In the genomic region with DNA sequence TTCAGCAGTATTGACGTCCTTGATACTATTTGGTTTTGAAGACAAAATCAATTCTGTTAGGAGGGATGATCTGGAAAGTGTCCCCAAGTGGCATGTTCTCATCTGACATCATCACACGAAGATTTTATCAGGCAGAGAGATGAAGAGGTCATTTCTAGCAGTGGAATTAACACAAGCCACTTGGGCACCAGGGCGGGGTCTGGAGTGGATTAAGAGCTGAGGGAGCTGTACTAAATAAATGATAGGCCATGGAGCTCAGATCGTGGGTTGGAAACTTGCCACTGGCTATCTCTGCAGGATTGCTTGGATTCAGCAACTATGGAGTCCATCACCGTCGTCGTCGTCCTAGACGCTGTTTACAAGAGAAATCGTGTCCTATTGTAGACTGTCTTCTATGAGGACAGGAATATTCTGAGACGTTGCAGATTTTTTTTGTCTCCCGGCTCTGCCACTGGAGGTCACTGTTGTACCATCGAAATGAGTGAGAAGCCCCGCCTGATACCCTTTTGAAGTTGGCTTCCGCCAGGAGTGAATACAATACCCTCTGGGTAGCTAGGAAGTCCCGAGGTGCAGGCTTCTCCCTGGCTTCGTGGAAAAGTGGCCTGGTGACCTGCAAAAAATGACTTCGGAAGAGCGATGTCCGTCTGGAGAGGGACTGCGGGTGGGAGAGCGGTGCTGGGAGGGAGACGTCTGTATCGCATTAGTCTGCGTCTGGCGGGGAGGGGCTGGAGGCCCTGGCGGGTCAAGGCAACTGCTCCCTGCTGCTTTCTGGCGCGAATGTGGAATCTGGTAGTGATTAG, we compare ENCODE assay signal across 8 mouse cellular contexts.
DNase-seq lines count a peak whose midpoint lies in the region; ATAC-seq lines count a peak whose summit lies in the region.

No protein-coding gene starts in this region.

- H3K9me3 ChIP-seq in hindbrain, embryonic 14.5 days (ENCODE audit: control insufficient read depth, low read length) = no peaks in the 10 kb centered on the region

- 5% methylated on average over 29 of the region's 29 CpGs for WGBS in hindbrain, embryonic 14.5 days

- peaks cover 13% of the 10 kb centered on the region for H3K4me1 ChIP-seq in hindbrain, embryonic 14.5 days (replicated peaks; ENCODE audit: control insufficient read depth, insufficient read depth, low read length)

- peak; percentile 93 for ATAC-seq in hindbrain, embryonic 14.5 days (ENCODE audit: low FRiP score)

- no peaks in the 10 kb centered on the region for H3K27me3 ChIP-seq in hindbrain, embryonic 14.5 days (ENCODE audit: control insufficient read depth, insufficient read depth, low read length)

- H3K4me2 ChIP-seq in hindbrain, embryonic 14.5 days (replicated peaks) = peak overlapping the region; percentile 52

- H3K9ac ChIP-seq in hindbrain, embryonic 14.5 days = peak overlapping the region; percentile 59

- H3K36me3 ChIP-seq in hindbrain, embryonic 14.5 days (replicated peaks; ENCODE audit: control insufficient read depth, insufficient read depth) = no peaks in the 10 kb centered on the region

- peak; percentile 94 for DNase-seq in MN1 (ENCODE audit: low spot score)
- DNase-seq in cerebellum, adult 9-10 months = peak; percentile 81
- DNase-seq in frontal cortex, postnatal 14 days (ENCODE audit: low spot score in 2 of 2) = peak; percentile 86 to 93
- DNase-seq in hindbrain, embryonic 14.5 days (ENCODE audit: low spot score) = peak; percentile 97
- peak; percentile 89 to 92 for DNase-seq in layer of hippocampus, postnatal 36 days
- peak; percentile 93 for DNase-seq in lung, postnatal 36 days
- peak; percentile 92 for DNase-seq in retina, postnatal 1 day
- peak; percentile 83 for DNase-seq in urinary bladder, adult 18-20 months (ENCODE audit: low spot score in 2 of 2)

- peak overlapping the region; percentile 92 for H3K27ac ChIP-seq in hindbrain, embryonic 14.5 days

- peak overlapping the region; percentile 29 for H3K4me3 ChIP-seq in hindbrain, embryonic 14.5 days (replicated peaks; ENCODE audit: low read length)

Comparison
In these comparisons a context has a peak if more than half of its experiments do, and no peak if none do; other contexts are left out.
1. Peak in every context shown above with its lines: DNase-seq, ATAC-seq, H3K4me3 ChIP-seq and H3K27ac ChIP-seq.